Mouse (Mus musculus): ENCODE data around the gene Rhof. TPM values are rescaled to one million over a fixed set of nuclear protein-coding genes. Genes with fewer than 3 reads are reported as not detected.
A peak's percentile ranks its signal among the peaks of the same experiment; 100 is the strongest.

Rhof gene
- polyA plus RNA-seq, 1 experiment, result 0.38 TPM

- H3K4me1 ChIP-seq (ENCODE audit: control insufficient read depth), result peaks cover 73% of the 10 kb centered on the region
- no peak for TF ChIP-seq GATA1 (IDR thresholded peaks at IDR 0.05; ENCODE audit: low read length)
- no peak for TF ChIP-seq TAL1 (IDR thresholded peaks at IDR 0.05; ENCODE audit: low read length)
- no peaks in the 10 kb centered on the region for H3K27me3 ChIP-seq (ENCODE audit: control insufficient read depth)
- H3K4me3 ChIP-seq (replicated peaks), result peak overlapping the region; percentile 82
- no peaks in the 10 kb centered on the region for H3K9me3 ChIP-seq (ENCODE audit: control insufficient read depth, low read length)
- peaks cover 51% of the 10 kb centered on the region for H3K36me3 ChIP-seq (ENCODE audit: control insufficient read depth)
These were observed 5.9 kb upstream of the Rhof start for GRCm38 (mm10) chr5:123138230-123138911.

- no peaks in the 10 kb centered on the region for H3K9me3 ChIP-seq (ENCODE audit: control insufficient read depth, low read length)
- TF ChIP-seq GATA1 (IDR thresholded peaks at IDR 0.05; ENCODE audit: low read length) (no peak), TAL1 (IDR thresholded peaks at IDR 0.05; ENCODE audit: low read length) (no peak)
- no peaks in the 10 kb centered on the region for H3K27me3 ChIP-seq (ENCODE audit: control insufficient read depth)
- peaks cover 74% of the 10 kb centered on the region for H3K4me1 ChIP-seq (ENCODE audit: control insufficient read depth)
- H3K36me3 ChIP-seq (ENCODE audit: control insufficient read depth), result peaks cover 56% of the 10 kb centered on the region
- peak overlapping the region; percentile 82 for H3K4me3 ChIP-seq (replicated peaks)
These were observed 5.4 kb upstream of the Rhof start for GRCm38 (mm10) chr5:123137910-123138229.

GRCm38 (mm10) chr5:123137044-123137909, 4.8 kb upstream of the Rhof start:
- Histone ChIP-seq H3K27me3 (ENCODE audit: control insufficient read depth) (no peaks in the 10 kb centered on the region), H3K4me1 (ENCODE audit: control insufficient read depth) (peaks cover 80% of the 10 kb centered on the region), H3K9me3 (ENCODE audit: control insufficient read depth, low read length) (no peaks in the 10 kb centered on the region), H3K4me3 (replicated peaks) (peak overlapping the region; percentile 82), H3K36me3 (ENCODE audit: control insufficient read depth) (peaks cover 59% of the 10 kb centered on the region)
- no peak for TF ChIP-seq TAL1 (IDR thresholded peaks at IDR 0.05; ENCODE audit: low read length)
- no peak for TF ChIP-seq GATA1 (IDR thresholded peaks at IDR 0.05; ENCODE audit: low read length)

- Histone ChIP-seq H3K4me1 (ENCODE audit: control insufficient read depth) (peaks cover 85% of the 10 kb centered on the region), H3K4me3 (replicated peaks) (peak overlapping the region; percentile 82), H3K27me3 (ENCODE audit: control insufficient read depth) (no peaks in the 10 kb centered on the region), H3K36me3 (ENCODE audit: control insufficient read depth) (peaks cover 59% of the 10 kb centered on the region), H3K9me3 (ENCODE audit: control insufficient read depth, low read length) (no peaks in the 10 kb centered on the region)
- TF ChIP-seq TAL1 (IDR thresholded peaks at IDR 0.05; ENCODE audit: low read length) (no peak), GATA1 (IDR thresholded peaks at IDR 0.05; ENCODE audit: low read length) (peak; percentile 74)
These were observed 4.0 kb upstream of the Rhof start for GRCm38 (mm10) chr5:123136361-123137043.

- Histone ChIP-seq H3K4me1 (ENCODE audit: control insufficient read depth) (peaks cover 90% of the 10 kb centered on the region), H3K36me3 (ENCODE audit: control insufficient read depth) (peaks cover 59% of the 10 kb centered on the region), H3K27me3 (ENCODE audit: control insufficient read depth) (peaks cover 1% of the 10 kb centered on the region; the same call in 1 of the 2 replicates), H3K9me3 (ENCODE audit: control insufficient read depth, low read length) (no peaks in the 10 kb centered on the region), H3K4me3 (replicated peaks) (peak overlapping the region; percentile 82)
- TF ChIP-seq GATA1 (IDR thresholded peaks at IDR 0.05; ENCODE audit: low read length), result no peak
- no peak for TF ChIP-seq TAL1 (IDR thresholded peaks at IDR 0.05; ENCODE audit: low read length)
These were observed 3.2 kb upstream of the Rhof start for GRCm38 (mm10) chr5:123135471-123136360.

GRCm38 (mm10) chr5:123134875-123135382, 2.4 kb upstream of the Rhof start:
- H3K4me1 ChIP-seq (ENCODE audit: control insufficient read depth), result peaks cover 92% of the 10 kb centered on the region
- TF ChIP-seq GATA1 (IDR thresholded peaks at IDR 0.05; ENCODE audit: low read length), result 0 out of 2 replicates have a peak, but pooled peaks have one; percentile 4
- no peak for TF ChIP-seq TAL1 (IDR thresholded peaks at IDR 0.05; ENCODE audit: low read length)
- H3K4me3 ChIP-seq (replicated peaks), result peak overlapping the region; percentile 82
- H3K27me3 ChIP-seq (ENCODE audit: control insufficient read depth), result peaks cover 3% of the 10 kb centered on the region; the same call in 1 of the 2 replicates
- H3K36me3 ChIP-seq (ENCODE audit: control insufficient read depth), result peaks cover 61% of the 10 kb centered on the region
- no peaks in the 10 kb centered on the region for H3K9me3 ChIP-seq (ENCODE audit: control insufficient read depth, low read length)

GRCm38 (mm10) chr5:123134186-123134874, 1.8 kb upstream of the Rhof start:
- peaks cover 6% of the 10 kb centered on the region; the same call in 1 of the 2 replicates for H3K27me3 ChIP-seq (ENCODE audit: control insufficient read depth)
- H3K36me3 ChIP-seq (ENCODE audit: control insufficient read depth), result peaks cover 62% of the 10 kb centered on the region
- H3K4me1 ChIP-seq (ENCODE audit: control insufficient read depth), result peaks cover 91% of the 10 kb centered on the region
- TF ChIP-seq GATA1 (IDR thresholded peaks at IDR 0.05; ENCODE audit: low read length) (no peak), TAL1 (IDR thresholded peaks at IDR 0.05; ENCODE audit: low read length) (no peak)
- H3K4me3 ChIP-seq (replicated peaks), result peak overlapping the region; percentile 82
- no peaks in the 10 kb centered on the region for H3K9me3 ChIP-seq (ENCODE audit: control insufficient read depth, low read length)

GRCm38 (mm10) chr5:123133784-123134143, 1.3 kb upstream of the Rhof start:
- peaks cover 61% of the 10 kb centered on the region for H3K36me3 ChIP-seq (ENCODE audit: control insufficient read depth)
- H3K4me3 ChIP-seq (replicated peaks), result no peak overlapping the region
- no peaks in the 10 kb centered on the region for H3K9me3 ChIP-seq (ENCODE audit: control insufficient read depth, low read length)
- H3K27me3 ChIP-seq (ENCODE audit: control insufficient read depth), result peaks cover 10% of the 10 kb centered on the region
- peaks cover 91% of the 10 kb centered on the region for H3K4me1 ChIP-seq (ENCODE audit: control insufficient read depth)
- TF ChIP-seq GATA1 (IDR thresholded peaks at IDR 0.05; ENCODE audit: low read length) (no peak), TAL1 (IDR thresholded peaks at IDR 0.05; ENCODE audit: low read length) (no peak)
